Mouse (Mus musculus) heart, postnatal 0 days (tissue): ENCODE measurements at regions not wholly inside any gene's neighbourhood (a gene's known extent, or its start where the extent isn't known, plus 50 kb on each side); places are given as distances from the start of the nearest gene placed in this dataset.

ENCODE experiments used
- ATAC-seq: fragments of 200-750 bp; cut with Nextera tagmentation; 2 replicates; pipeline ENCODE4 v1.8.0; 2017; ENCODE audit warnings: low read depth, moderate number of reproducible peaks, moderate library complexity; ENCODE audit not compliant: insufficient read depth
- DNase-seq: peaks from one replicate; pipeline ENCODE4 v3.0.0-alpha.2; 2016; ENCODE audit warnings: low spot score
- H3K27ac ChIP-seq: fragments of 300-500 bp; sonication (generic); 2 replicates; pipeline ENCODE4 v1.5.1; 2014; ENCODE audit warnings: low read depth, mild to moderate bottlenecking
- H3K27me3 ChIP-seq: fragments of 300-500 bp; sonication (generic); 2 replicates; pipeline ENCODE4 v1.6.1; 2014; ENCODE audit warnings: low read length, mixed read lengths; ENCODE audit not compliant: control insufficient read depth, insufficient read depth
- H3K36me3 ChIP-seq: fragments of 300-500 bp; sonication (generic); replicated peaks from 2 replicates; pipeline ENCODE4 v1.6.1; 2014; ENCODE audit warnings: low read length, mixed read lengths; ENCODE audit not compliant: control insufficient read depth, insufficient read depth
- H3K4me1 ChIP-seq: fragments of 300-500 bp; sonication (generic); 2 replicates; pipeline ENCODE4 v1.6.1; 2014; ENCODE audit warnings: antibody characterized with exemption; ENCODE audit not compliant: control insufficient read depth, insufficient read depth
- H3K4me2 ChIP-seq: fragments of 300-500 bp; sonication (generic); 2 replicates; pipeline ENCODE4 v1.6.1; 2014; ENCODE audit warnings: low read depth, mild to moderate bottlenecking, low read length, moderate library complexity
- H3K4me3 ChIP-seq: fragments of 300-500 bp; sonication (generic); 2 replicates; pipeline ENCODE4 v1.5.1; 2014; ENCODE audit warnings: low read depth, low read length
- H3K9ac ChIP-seq: fragments of 300-500 bp; sonication (generic); replicated peaks from 2 replicates; pipeline ENCODE4 v1.6.1; 2014; ENCODE audit warnings: low read depth, low read length, mixed read lengths
- H3K9me3 ChIP-seq: fragments of 300-500 bp; sonication (generic); replicated peaks from 2 replicates; pipeline ENCODE4 v1.6.1; 2016; ENCODE audit warnings: low read length; ENCODE audit not compliant: control insufficient read depth
- CTCF ChIP-seq: IDR thresholded peaks from 2 replicates; pipeline ENCODE4 v1.5.1; 2016; ENCODE audit warnings: antibody characterized with exemption, control low read depth, low read depth
- EP300 ChIP-seq: IDR thresholded peaks from 2 replicates; pipeline ENCODE4 v1.6.1; 2016; ENCODE audit warnings: antibody characterized with exemption, low read depth
- WGBS: fragments of 180-500 bp; shearing (Covaris S2); extraction: QIAGEN DNeasy Blood & Tissue Kit; methylation state at CpG from one replicate; pipeline ENCODE4 v1.1.7; 2014; 5-methylcytosine and 5-hydroxymethylcytosine counted together

- Histone ChIP-seq H3K27ac (no peak overlapping the region), H3K4me3 (no peak overlapping the region), H3K9me3 (no peaks in the 10 kb centered on the region), H3K36me3 (no peaks in the 10 kb centered on the region), H3K27me3 (no peaks in the 10 kb centered on the region), H3K9ac (no peak overlapping the region), H3K4me2 (no peak overlapping the region), H3K4me1 (peaks cover 4% of the 10 kb centered on the region)
- no peak for DNase-seq
- no peak for ATAC-seq
- TF ChIP-seq CTCF (no peak), EP300 (no peak)
- WGBS: 57% methylated on average over 1 of the region's 1 CpGs
These were observed 64.1 kb upstream of the Slc38a2 start for GRCm38 (mm10) chr15:96763611-96764010.

- no peak overlapping the region for H3K4me3 ChIP-seq
- H3K27me3 ChIP-seq: no peaks in the 10 kb centered on the region
- H3K27ac ChIP-seq: peak overlapping the region; percentile 46
- H3K9me3 ChIP-seq: no peaks in the 10 kb centered on the region
- no peak overlapping the region for H3K9ac ChIP-seq
- H3K36me3 ChIP-seq: no peaks in the 10 kb centered on the region
- DNase-seq: no peak
- WGBS: 69% methylated on average over 13 of the region's 13 CpGs
- TF ChIP-seq CTCF (no peak), EP300 (no peak)
- peaks cover 6% of the 10 kb centered on the region; the same call in 1 of the 2 replicates for H3K4me1 ChIP-seq
- H3K4me2 ChIP-seq: no peak overlapping the region
- ATAC-seq: no peak
These were observed 59.8 kb upstream of the Slc38a2 start for GRCm38 (mm10) chr15:96759078-96759995.

GRCm38 (mm10) chr15:96757446-96758198 is 58.1 kb upstream of the Slc38a2 start:
- no peaks in the 10 kb centered on the region for H3K9me3 ChIP-seq
- H3K27me3 ChIP-seq: no peaks in the 10 kb centered on the region
- H3K4me1 ChIP-seq: peaks cover 6% of the 10 kb centered on the region; the same call in 1 of the 2 replicates
- H3K9ac ChIP-seq: no peak overlapping the region
- H3K27ac ChIP-seq: no peak overlapping the region
- 82% methylated on average over 9 of the region's 9 CpGs for WGBS
- no peak overlapping the region for H3K4me2 ChIP-seq
- H3K36me3 ChIP-seq: no peaks in the 10 kb centered on the region
- no peak overlapping the region for H3K4me3 ChIP-seq
- DNase-seq (no peak), ATAC-seq (no peak)
- TF ChIP-seq EP300 (no peak), CTCF (no peak)

- TF ChIP-seq CTCF (no peak), EP300 (no peak)
- Histone ChIP-seq H3K27me3 (no peaks in the 10 kb centered on the region), H3K4me1 (peaks cover 13% of the 10 kb centered on the region), H3K9me3 (no peaks in the 10 kb centered on the region), H3K36me3 (no peaks in the 10 kb centered on the region), H3K4me3 (no peak overlapping the region), H3K9ac (no peak overlapping the region), H3K4me2 (no peak overlapping the region), H3K27ac (peak overlapping the region; percentile 40; the same call in 1 of the 2 replicates)
- 37% methylated on average over 7 of the region's 7 CpGs for WGBS
- ATAC-seq (no peak), DNase-seq (no peak)
These were observed 56.9 kb upstream of the Slc38a2 start for GRCm38 (mm10) chr15:96756456-96756855.

- Histone ChIP-seq H3K36me3 (no peaks in the 10 kb centered on the region), H3K4me3 (no peak overlapping the region), H3K27me3 (no peaks in the 10 kb centered on the region), H3K9ac (no peak overlapping the region), H3K27ac (no peak overlapping the region), H3K4me1 (peaks cover 15% of the 10 kb centered on the region), H3K4me2 (no peak overlapping the region), H3K9me3 (no peaks in the 10 kb centered on the region)
- DNase-seq (no peak), ATAC-seq (no peak)
- TF ChIP-seq CTCF (no peak), EP300 (no peak)
- 87% methylated on average over 6 of the region's 6 CpGs for WGBS
These were observed 56.4 kb upstream of the Slc38a2 start for GRCm38 (mm10) chr15:96755951-96756350.
